Mouse (Mus musculus): ENCODE measurements around the gene Ctcf. TPM values are rescaled to one million over a fixed set of nuclear protein-coding genes. Genes with fewer than 3 reads are reported as not detected.

Gene Ctcf
- polyA plus RNA-seq, 1 experiment from 2014 or later = 103 TPM

GRCm38 (mm10) chr8:105607062-105607461 is 29.3 kb upstream of the Ctcf start:
- 6% methylated on average over 10 of the region's 10 CpGs for WGBS
- DNase-seq (ENCODE audit: low spot score) = no peak
- H3K9me3 ChIP-seq = no peaks in the 10 kb centered on the region
- H3K36me3 ChIP-seq = no peaks in the 10 kb centered on the region
- peaks cover 48% of the 10 kb centered on the region for H3K4me1 ChIP-seq
- H3K27me3 ChIP-seq (ENCODE audit: insufficient read depth, poor library complexity, severe bottlenecking) = peaks cover 8% of the 10 kb centered on the region
- H3K27ac ChIP-seq = peak overlapping the region; percentile 94
- peak overlapping the region; percentile 87 for H3K4me3 ChIP-seq

GRCm38 (mm10) chr8:105607684-105608083 is 28.7 kb upstream of the Ctcf start:
- DNase-seq (ENCODE audit: low spot score) = no peak
- peaks cover 14% of the 10 kb centered on the region for H3K27me3 ChIP-seq (ENCODE audit: insufficient read depth, poor library complexity, severe bottlenecking)
- H3K4me3 ChIP-seq = peak overlapping the region; percentile 87; the same call in 1 of the 2 replicates
- no peaks in the 10 kb centered on the region for H3K36me3 ChIP-seq
- H3K9me3 ChIP-seq = no peaks in the 10 kb centered on the region
- no peak overlapping the region for H3K27ac ChIP-seq
- H3K4me1 ChIP-seq = peaks cover 50% of the 10 kb centered on the region
- WGBS = 31% methylated on average over 4 of the region's 4 CpGs

- no peak for DNase-seq (ENCODE audit: low spot score)
- Histone ChIP-seq H3K27me3 (ENCODE audit: insufficient read depth, poor library complexity, severe bottlenecking) (peaks cover 14% of the 10 kb centered on the region), H3K27ac (no peak overlapping the region), H3K4me1 (peaks cover 60% of the 10 kb centered on the region), H3K4me3 (no peak overlapping the region), H3K36me3 (no peaks in the 10 kb centered on the region), H3K9me3 (no peaks in the 10 kb centered on the region)
- WGBS = 40% methylated on average over 2 of the region's 2 CpGs
Measured at GRCm38 (mm10) chr8:105609355-105609754, 27.0 kb upstream of the Ctcf start.

- no peak overlapping the region for H3K27ac ChIP-seq
- H3K27me3 ChIP-seq (ENCODE audit: insufficient read depth, poor library complexity, severe bottlenecking) = peaks cover 14% of the 10 kb centered on the region
- peaks cover 60% of the 10 kb centered on the region for H3K4me1 ChIP-seq
- no peaks in the 10 kb centered on the region for H3K9me3 ChIP-seq
- DNase-seq (ENCODE audit: low spot score) = no peak
- no peak overlapping the region for H3K4me3 ChIP-seq
- 63% methylated on average over 4 of the region's 4 CpGs for WGBS
- H3K36me3 ChIP-seq = peaks cover 3% of the 10 kb centered on the region; the same call in 1 of the 2 replicates
Measured at GRCm38 (mm10) chr8:105609771-105610170, 26.6 kb upstream of the Ctcf start.

GRCm38 (mm10) chr8:105611836-105612235 is 24.5 kb upstream of the Ctcf start:
- peaks cover 46% of the 10 kb centered on the region for H3K4me1 ChIP-seq
- H3K9me3 ChIP-seq = no peaks in the 10 kb centered on the region
- 86% methylated on average over 9 of the region's 9 CpGs for WGBS
- no peak overlapping the region for H3K27ac ChIP-seq
- no peak for DNase-seq (ENCODE audit: low spot score)
- peaks cover 23% of the 10 kb centered on the region for H3K36me3 ChIP-seq
- peaks cover 14% of the 10 kb centered on the region for H3K27me3 ChIP-seq (ENCODE audit: insufficient read depth, poor library complexity, severe bottlenecking)
- no peak overlapping the region for H3K4me3 ChIP-seq

GRCm38 (mm10) chr8:105613037-105613436 is 23.3 kb upstream of the Ctcf start:
- Histone ChIP-seq H3K4me1 (peaks cover 34% of the 10 kb centered on the region), H3K27ac (peak overlapping the region; percentile 64; the same call in 1 of the 2 replicates), H3K9me3 (no peaks in the 10 kb centered on the region), H3K4me3 (peak overlapping the region; percentile 70), H3K36me3 (peaks cover 35% of the 10 kb centered on the region), H3K27me3 (ENCODE audit: insufficient read depth, poor library complexity, severe bottlenecking) (peaks cover 14% of the 10 kb centered on the region)
- 2% methylated on average over 20 of the region's 20 CpGs for WGBS
- no peak for DNase-seq (ENCODE audit: low spot score)

- no peak for DNase-seq (ENCODE audit: low spot score)
- Histone ChIP-seq H3K27me3 (ENCODE audit: insufficient read depth, poor library complexity, severe bottlenecking) (peaks cover 14% of the 10 kb centered on the region), H3K27ac (peak overlapping the region; percentile 77), H3K4me1 (peaks cover 28% of the 10 kb centered on the region), H3K36me3 (peaks cover 45% of the 10 kb centered on the region), H3K9me3 (no peaks in the 10 kb centered on the region), H3K4me3 (peak overlapping the region; percentile 70)
- under 1% methylated on average over 50 of the region's 50 CpGs for WGBS
Measured at GRCm38 (mm10) chr8:105613830-105614511, 22.4 kb upstream of the Ctcf start.

- no peak for DNase-seq (ENCODE audit: low spot score)
- Histone ChIP-seq H3K9me3 (no peaks in the 10 kb centered on the region), H3K27me3 (ENCODE audit: insufficient read depth, poor library complexity, severe bottlenecking) (peaks cover 14% of the 10 kb centered on the region), H3K36me3 (peaks cover 64% of the 10 kb centered on the region), H3K4me3 (no peak overlapping the region), H3K4me1 (peaks cover 21% of the 10 kb centered on the region), H3K27ac (no peak overlapping the region)
- 88% methylated on average over 9 of the region's 9 CpGs for WGBS
Measured at GRCm38 (mm10) chr8:105615942-105616341, 20.4 kb upstream of the Ctcf start.

- H3K27me3 ChIP-seq (ENCODE audit: insufficient read depth, poor library complexity, severe bottlenecking) = peaks cover 3% of the 10 kb centered on the region
- WGBS = 88% methylated on average over 21 of the region's 21 CpGs
- no peak for DNase-seq (ENCODE audit: low spot score)
- H3K36me3 ChIP-seq = peaks cover 77% of the 10 kb centered on the region
- H3K27ac ChIP-seq = no peak overlapping the region
- H3K9me3 ChIP-seq = no peaks in the 10 kb centered on the region
- H3K4me3 ChIP-seq = no peak overlapping the region
- peaks cover 28% of the 10 kb centered on the region for H3K4me1 ChIP-seq
Measured at GRCm38 (mm10) chr8:105617451-105618278, 18.7 kb upstream of the Ctcf start.

GRCm38 (mm10) chr8:105618279-105618634 is 18.1 kb upstream of the Ctcf start:
- Histone ChIP-seq H3K4me1 (peaks cover 28% of the 10 kb centered on the region), H3K27me3 (ENCODE audit: insufficient read depth, poor library complexity, severe bottlenecking) (no peaks in the 10 kb centered on the region; the same call in 1 of the 2 replicates), H3K4me3 (no peak overlapping the region), H3K36me3 (peaks cover 81% of the 10 kb centered on the region), H3K27ac (no peak overlapping the region), H3K9me3 (no peaks in the 10 kb centered on the region)
- WGBS = 86% methylated on average over 5 of the region's 5 CpGs
- DNase-seq (ENCODE audit: low spot score) = no peak

- WGBS = 91% methylated on average over 19 of the region's 19 CpGs
- no peaks in the 10 kb centered on the region; the same call in 1 of the 2 replicates for H3K27me3 ChIP-seq (ENCODE audit: insufficient read depth, poor library complexity, severe bottlenecking)
- no peaks in the 10 kb centered on the region for H3K9me3 ChIP-seq
- H3K36me3 ChIP-seq = peaks cover 86% of the 10 kb centered on the region
- H3K27ac ChIP-seq = no peak overlapping the region
- peaks cover 30% of the 10 kb centered on the region for H3K4me1 ChIP-seq
- H3K4me3 ChIP-seq = no peak overlapping the region
- DNase-seq (ENCODE audit: low spot score) = peak; percentile 69
Measured at GRCm38 (mm10) chr8:105618892-105619591, 17.3 kb upstream of the Ctcf start.

- Histone ChIP-seq H3K4me1 (peaks cover 33% of the 10 kb centered on the region), H3K27ac (no peak overlapping the region), H3K9me3 (no peaks in the 10 kb centered on the region), H3K4me3 (no peak overlapping the region), H3K27me3 (ENCODE audit: insufficient read depth, poor library complexity, severe bottlenecking) (no peaks in the 10 kb centered on the region; the same call in 1 of the 2 replicates), H3K36me3 (peaks cover 84% of the 10 kb centered on the region)
- WGBS = 88% methylated on average over 19 of the region's 19 CpGs
- peak; percentile 73 for DNase-seq (ENCODE audit: low spot score)
Measured at GRCm38 (mm10) chr8:105620211-105620610, 16.2 kb upstream of the Ctcf start.

All from heart, embryonic 10.5 days (tissue).